Mouse (Mus musculus) mouse embryonic stem cell (cell line): ENCODE measurements at regions not wholly inside any gene's neighbourhood (a gene's known extent, or its start where the extent isn't known, plus 50 kb on each side); places are given as distances from the start of the nearest gene placed in this dataset.

ENCODE experiments used
- in situ Hi-C, 2 experiments: fragments of 300-500 bp; cut with MboI; formaldehyde crosslinking; loops; 1 replicate in 1 of 2; 3 replicates in 1 of 2; pipeline ENCODE4 v1.14.3; 2019 to 2020; ENCODE audit warnings: low sequenced_read_pairs in 2 of 2, low pct_unique_long_range_greater_than_20kb in 1 of 2, mixed read lengths in 1 of 2; ENCODE audit not compliant: unreplicated experiment in 1 of 2

DNA sequence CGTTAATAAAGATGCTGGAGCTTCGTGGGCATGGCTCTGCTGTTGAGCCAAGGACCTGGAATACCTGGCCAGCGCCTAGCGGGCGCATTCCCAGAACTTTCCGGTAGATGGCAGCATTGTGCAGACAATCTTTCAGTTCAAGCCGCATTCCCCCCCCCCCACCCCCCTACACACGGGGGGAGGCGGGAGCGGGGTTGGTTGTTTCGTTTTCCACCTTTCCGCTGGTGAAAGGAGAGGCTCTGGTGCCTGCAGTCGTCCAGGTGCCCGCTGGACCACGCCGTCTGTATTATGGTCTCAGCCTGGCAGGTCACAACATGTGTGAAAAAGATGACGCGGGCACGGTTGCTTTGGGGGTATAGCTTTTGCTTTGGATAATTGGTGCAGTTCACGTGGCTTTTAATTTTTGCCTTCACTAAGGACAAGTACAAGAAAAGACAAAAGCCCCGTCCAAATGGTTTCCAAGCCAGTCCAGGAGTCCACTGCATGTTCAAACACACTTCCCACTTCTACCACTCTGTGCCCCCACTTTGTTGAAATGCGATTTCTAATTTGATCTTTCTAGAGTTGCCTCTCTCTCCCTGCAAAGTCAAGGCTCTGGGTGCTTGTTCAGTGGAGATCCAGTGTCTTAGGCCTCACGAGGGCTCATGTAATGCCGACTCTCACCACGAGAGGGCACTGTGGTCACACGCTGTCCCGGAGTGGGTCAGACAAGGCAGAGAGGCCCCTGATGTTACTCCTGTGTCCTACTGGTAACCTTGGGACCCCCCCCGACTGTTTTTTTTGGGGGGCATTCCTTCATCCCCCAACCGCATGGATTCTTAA, 52.3 kb upstream of the Igfbp7 start:
- in situ Hi-C loops = loop anchor here (5.0 to 25.0 kb wide), 3 partner anchors 105 to 327 kb away; no protein-coding TSS in a partner anchor
